Mouse (Mus musculus) heart, embryonic 11.5 days (tissue): Measurements from ENCODE around the gene Oprm1. TPM values are rescaled to one million over a fixed set of nuclear protein-coding genes. Genes with fewer than 3 reads are reported as not detected.

Source experiments
- ATAC-seq: fragments of 200-750 bp; cut with Nextera tagmentation; replicated peaks from 2 replicates; pipeline ENCODE4 v1.8.0; 2017; ENCODE audit warnings: moderate library complexity; ENCODE audit not compliant: insufficient number of reproducible peaks, low FRiP score, low TSS enrichment
- H3K27ac ChIP-seq: fragments of 300-500 bp; sonication (generic); 2 replicates; pipeline ENCODE4 v1.5.1; 2014; ENCODE audit warnings: mild to moderate bottlenecking, low read depth, low read length
- H3K27me3 ChIP-seq: fragments of 300-500 bp; sonication (generic); 2 replicates; pipeline ENCODE4 v1.6.1; 2014; ENCODE audit warnings: mild to moderate bottlenecking, low read length, mixed read lengths; ENCODE audit not compliant: control insufficient read depth, insufficient read depth
- H3K36me3 ChIP-seq: fragments of 300-500 bp; sonication (generic); 2 replicates; pipeline ENCODE4 v1.6.1; 2014; ENCODE audit warnings: mild to moderate bottlenecking, low read length, moderate library complexity, mixed read lengths; ENCODE audit not compliant: control insufficient read depth, insufficient read depth
- H3K4me1 ChIP-seq: fragments of 300-500 bp; sonication (generic); 2 replicates; pipeline ENCODE4 v1.6.1; 2014; ENCODE audit warnings: low read length; ENCODE audit not compliant: control insufficient read depth, insufficient read depth
- H3K4me2 ChIP-seq: fragments of 300-500 bp; sonication (generic); 2 replicates; pipeline ENCODE4 v1.6.1; 2014; ENCODE audit warnings: mild to moderate bottlenecking, moderate library complexity
- H3K4me3 ChIP-seq: fragments of 300-500 bp; sonication (generic); 2 replicates; pipeline ENCODE4 v1.5.1; 2014; ENCODE audit warnings: low read depth, low read length
- H3K9ac ChIP-seq: fragments of 300-500 bp; sonication (generic); 2 replicates; pipeline ENCODE4 v1.6.1; 2014; ENCODE audit warnings: mild to moderate bottlenecking, low read depth, low read length, moderate library complexity
- H3K9me3 ChIP-seq: fragments of 300-500 bp; sonication (generic); replicated peaks from 2 replicates; pipeline ENCODE4 v1.6.1; 2016; ENCODE audit warnings: low read length; ENCODE audit not compliant: control insufficient read depth
- WGBS: fragments of 180-500 bp; shearing (Covaris S2); extraction: QIAGEN DNeasy Blood & Tissue Kit; methylation state at CpG from one replicate; pipeline ENCODE4 v1.1.7; 2014; ENCODE audit not compliant: insufficient replicate concordance; 5-methylcytosine and 5-hydroxymethylcytosine counted together
- polyA plus RNA-seq: library from polyadenylated mRNA; unstranded; fragments of >200 nt; fragmentation: Nextera tagmentation; extraction: Ambion mirVana; gene quantifications from 2 replicates; pipeline ENCODE4 v1.2.1, GENCODE M21; 2014

The Oprm1 gene
- polyA plus RNA-seq, 1 experiment from 2014 or later = not detected

DNA sequence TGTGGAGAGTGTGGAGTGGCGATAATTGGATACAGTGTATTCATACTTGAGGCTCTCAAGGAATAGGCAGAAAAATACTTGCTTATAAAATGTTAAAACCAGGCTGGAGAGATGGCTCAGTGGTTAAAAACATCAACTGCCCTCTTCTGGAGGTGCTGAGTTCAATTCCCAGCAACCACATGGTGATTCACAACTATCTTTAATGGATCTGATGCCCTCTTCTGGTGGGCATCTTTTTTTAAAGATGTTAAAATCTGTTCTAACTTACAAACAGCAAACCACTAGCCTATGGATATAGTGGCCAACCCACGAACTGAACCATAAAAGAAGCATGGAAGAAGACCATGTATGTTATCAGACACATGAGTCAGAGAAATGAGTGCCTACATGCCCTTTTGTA is 310.8 kb downstream of the Oprm1 start:
- no peak overlapping the region for H3K4me2 ChIP-seq
- WGBS = 79% methylated on average over 2 of the region's 2 CpGs
- ATAC-seq = no peak
- H3K4me3 ChIP-seq = no peak overlapping the region
- H3K27me3 ChIP-seq = no peaks in the 10 kb centered on the region
- no peak overlapping the region for H3K9ac ChIP-seq
- H3K4me1 ChIP-seq = no peaks in the 10 kb centered on the region
- no peaks in the 10 kb centered on the region for H3K9me3 ChIP-seq
- H3K36me3 ChIP-seq = no peaks in the 10 kb centered on the region
- no peak overlapping the region for H3K27ac ChIP-seq

DNA sequence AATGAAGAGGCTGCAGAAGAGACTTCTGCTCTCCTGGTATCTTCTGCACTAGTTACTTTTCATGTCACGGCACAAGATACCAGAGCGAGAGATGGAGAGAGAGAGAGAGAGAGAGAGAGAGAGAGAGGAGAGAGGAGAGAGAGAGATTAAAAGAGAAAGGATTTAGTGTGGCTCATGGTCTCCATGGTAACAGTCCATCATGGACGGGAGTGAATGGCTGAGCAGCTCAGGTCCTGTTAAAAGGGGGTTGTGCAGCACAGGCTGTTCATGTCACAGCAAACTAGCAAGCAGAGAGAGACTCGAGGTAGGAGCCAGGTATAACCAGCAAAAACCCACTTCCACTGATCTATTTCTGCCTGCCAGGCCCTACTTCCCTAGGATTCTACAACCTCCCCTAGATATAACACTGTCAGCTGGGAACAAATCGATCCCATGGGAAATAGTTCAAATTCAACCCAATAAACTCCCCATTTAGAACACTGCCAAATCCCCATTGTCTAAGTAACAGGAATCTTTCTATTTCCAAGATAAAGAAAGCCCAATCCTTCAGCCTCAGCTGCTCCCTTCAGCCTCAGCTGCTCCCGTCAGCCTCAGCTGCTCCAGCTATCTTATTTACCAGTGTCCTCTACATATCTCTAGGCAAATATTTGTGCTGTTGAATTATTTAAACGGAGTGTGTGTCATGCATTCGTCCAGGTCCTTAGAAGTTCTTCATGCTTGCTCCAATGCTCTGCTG is 312.0 kb downstream of the Oprm1 start:
- Histone ChIP-seq H3K27me3 (no peaks in the 10 kb centered on the region), H3K36me3 (no peaks in the 10 kb centered on the region), H3K27ac (no peak overlapping the region), H3K4me1 (no peaks in the 10 kb centered on the region), H3K4me3 (no peak overlapping the region), H3K9me3 (no peaks in the 10 kb centered on the region), H3K4me2 (no peak overlapping the region), H3K9ac (no peak overlapping the region)
- ATAC-seq = no peak
- WGBS = 65% methylated on average over 8 of the region's 8 CpGs

DNA sequence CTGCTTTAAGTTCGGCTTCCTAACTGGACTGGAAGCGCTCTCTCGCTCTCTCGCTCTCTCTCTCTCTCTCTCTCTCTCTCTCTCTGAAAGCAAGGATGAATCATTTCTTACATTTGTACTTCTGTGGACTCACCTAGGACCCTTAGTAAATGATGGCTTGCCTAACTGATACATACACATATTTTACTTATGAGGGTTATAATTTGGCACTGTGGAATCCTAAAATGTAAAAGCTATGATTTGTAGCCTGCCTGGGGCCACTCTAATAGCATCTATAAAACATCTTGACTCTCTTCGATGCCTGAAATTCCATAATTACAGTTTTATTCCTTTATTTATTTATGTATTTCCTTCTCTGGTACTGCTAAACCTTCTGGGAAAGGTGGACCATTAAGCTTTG is 312.6 kb downstream of the Oprm1 start:
- ATAC-seq = no peak
- WGBS = 82% methylated on average over 5 of the region's 5 CpGs

GRCm38 (mm10) chr10:7074231-7074630 is 315.9 kb downstream of the Oprm1 start:
- Histone ChIP-seq H3K27me3 (no peaks in the 10 kb centered on the region), H3K4me1 (no peaks in the 10 kb centered on the region), H3K4me2 (no peak overlapping the region), H3K27ac (no peak overlapping the region), H3K4me3 (no peak overlapping the region), H3K9ac (no peak overlapping the region), H3K9me3 (no peaks in the 10 kb centered on the region), H3K36me3 (no peaks in the 10 kb centered on the region)
- ATAC-seq = no peak
- WGBS = 75% methylated on average over 2 of the region's 2 CpGs

More for the DNA sequence above, 312.6 kb downstream of the Oprm1 start:
- Histone ChIP-seq H3K4me2 (no peak overlapping the region), H3K4me1 (no peaks in the 10 kb centered on the region), H3K36me3 (no peaks in the 10 kb centered on the region), H3K27ac (no peak overlapping the region), H3K4me3 (no peak overlapping the region), H3K9ac (no peak overlapping the region), H3K27me3 (no peaks in the 10 kb centered on the region), H3K9me3 (no peaks in the 10 kb centered on the region)

DNA sequence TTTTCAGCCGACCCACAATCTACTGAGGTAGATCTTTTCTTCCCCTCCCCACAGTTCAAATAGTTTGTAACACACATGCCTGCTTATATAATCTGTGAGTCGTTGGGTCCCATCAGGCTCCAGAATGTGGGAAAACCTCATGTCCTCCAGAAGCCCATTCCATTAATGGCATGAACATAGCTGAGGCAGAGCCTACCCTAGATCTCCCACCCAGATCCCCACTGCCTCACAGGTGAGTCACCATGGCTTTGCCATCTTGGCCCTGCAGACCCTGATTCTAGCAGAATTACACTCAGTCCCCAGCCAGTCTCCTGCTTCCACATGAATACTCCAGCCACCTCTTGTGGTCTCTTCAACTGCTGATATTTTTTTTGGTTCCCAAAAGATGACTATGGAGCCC is 317.4 kb downstream of the Oprm1 start:
- Histone ChIP-seq H3K4me1 (no peaks in the 10 kb centered on the region), H3K4me2 (no peak overlapping the region), H3K27ac (no peak overlapping the region), H3K27me3 (no peaks in the 10 kb centered on the region), H3K4me3 (no peak overlapping the region), H3K9ac (no peak overlapping the region), H3K9me3 (no peaks in the 10 kb centered on the region), H3K36me3 (no peaks in the 10 kb centered on the region)
- ATAC-seq = no peak
- WGBS = 87% methylated on average over 2 of the region's 2 CpGs

- 13% methylated on average over 8 of the region's 8 CpGs for WGBS
- H3K27ac ChIP-seq = no peak overlapping the region
- 0 out of 2 replicates have a peak, but pooled peaks have one; percentile 31 for ATAC-seq
- no peaks in the 10 kb centered on the region for H3K9me3 ChIP-seq
- H3K36me3 ChIP-seq = no peaks in the 10 kb centered on the region
- no peak overlapping the region for H3K9ac ChIP-seq
- peak overlapping the region; percentile 23; the same call in 1 of the 2 replicates for H3K4me2 ChIP-seq
- H3K27me3 ChIP-seq = no peaks in the 10 kb centered on the region
- no peaks in the 10 kb centered on the region for H3K4me1 ChIP-seq
- H3K4me3 ChIP-seq = no peak overlapping the region
Measured at GRCm38 (mm10) chr10:7076201-7076600, 317.9 kb downstream of the Oprm1 start.

DNA sequence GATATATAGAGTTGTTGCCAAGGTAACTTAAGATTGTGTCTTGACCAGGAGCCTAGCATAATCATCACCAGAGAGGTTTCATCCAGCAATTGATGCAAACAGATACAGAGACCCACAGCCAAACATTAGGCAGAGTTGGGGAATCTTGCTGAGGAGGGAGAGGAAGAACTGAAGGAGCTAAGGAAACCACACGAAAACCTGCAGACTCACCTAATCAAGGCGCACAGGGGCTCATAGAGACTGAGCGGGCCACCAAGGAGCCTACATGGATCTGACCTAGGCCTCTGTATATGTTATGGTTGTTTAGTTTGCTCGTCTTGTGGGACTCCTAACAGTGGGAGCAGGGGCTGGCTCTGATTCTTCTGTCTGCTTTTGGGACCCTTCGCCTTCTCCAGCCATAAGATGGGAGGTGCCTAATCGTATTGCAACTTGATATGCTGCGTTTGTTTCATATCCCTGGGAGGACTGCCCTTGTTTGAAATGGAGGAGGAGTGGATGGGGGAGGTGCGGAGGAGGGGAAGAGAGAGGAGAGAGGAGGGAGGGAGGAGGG is 318.4 kb downstream of the Oprm1 start:
- 55% methylated on average over 7 of the region's 8 CpGs for WGBS

GRCm38 (mm10) chr10:7077389-7077808 is 319.1 kb downstream of the Oprm1 start:
- H3K27me3 ChIP-seq = no peaks in the 10 kb centered on the region
- H3K4me1 ChIP-seq = no peaks in the 10 kb centered on the region
- no peak for ATAC-seq
- H3K9me3 ChIP-seq = no peaks in the 10 kb centered on the region
- H3K9ac ChIP-seq = no peak overlapping the region
- H3K36me3 ChIP-seq = no peaks in the 10 kb centered on the region
- WGBS = 58% methylated on average over 7 of the region's 7 CpGs
- H3K27ac ChIP-seq = no peak overlapping the region
- no peak overlapping the region for H3K4me3 ChIP-seq
- H3K4me2 ChIP-seq = no peak overlapping the region

More for the DNA sequence above, 318.4 kb downstream of the Oprm1 start:
- Histone ChIP-seq H3K9me3 (no peaks in the 10 kb centered on the region), H3K9ac (no peak overlapping the region), H3K4me2 (peak overlapping the region; percentile 23; the same call in 1 of the 2 replicates), H3K4me1 (no peaks in the 10 kb centered on the region), H3K36me3 (no peaks in the 10 kb centered on the region), H3K27ac (no peak overlapping the region), H3K4me3 (no peak overlapping the region), H3K27me3 (no peaks in the 10 kb centered on the region)
- ATAC-seq = no peak

DNA sequence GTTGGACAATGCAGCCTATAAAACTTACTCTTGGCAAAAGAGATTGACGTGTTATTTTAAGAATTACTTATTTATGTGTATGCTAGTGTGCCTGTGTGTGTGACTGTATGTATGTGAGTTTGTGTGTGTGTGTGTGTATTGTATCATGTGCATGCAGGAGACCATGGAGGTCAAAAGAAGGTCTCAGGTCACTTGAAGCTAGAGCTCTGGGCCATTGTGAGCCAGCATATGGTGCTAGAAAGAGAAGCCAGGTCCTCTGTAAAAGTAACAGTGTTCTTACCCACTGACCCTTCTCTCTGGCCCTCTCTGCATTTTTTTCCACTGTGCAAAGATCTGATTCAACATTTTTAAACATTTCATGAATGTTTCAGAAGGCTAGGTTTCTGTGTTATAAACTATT is 319.7 kb downstream of the Oprm1 start:
- Histone ChIP-seq H3K27me3 (no peaks in the 10 kb centered on the region), H3K4me3 (no peak overlapping the region), H3K9ac (no peak overlapping the region), H3K27ac (no peak overlapping the region), H3K9me3 (no peaks in the 10 kb centered on the region), H3K4me1 (no peaks in the 10 kb centered on the region), H3K4me2 (no peak overlapping the region), H3K36me3 (no peaks in the 10 kb centered on the region)
- WGBS = 85% methylated on average over 1 of the region's 1 CpGs
- no peak for ATAC-seq
